Mouse (Mus musculus): ENCODE results near the gene Setd5. TPM values are rescaled to one million over a fixed set of nuclear protein-coding genes. Genes with fewer than 3 reads are reported as not detected.

Gene Setd5
- polyA plus RNA-seq (2016; fragmentation: Nextera tagmentation; extraction: Ambion mirVana), result 74.3 and 79.0 TPM in 2 replicates

GRCm38 (mm10) chr6:113076686-113077516 is at the start of gene Setd5:
TSS of gene Setd5 (plus strand) at chr6:113077365.
- peaks cover 64% of the 10 kb centered on the region for H3K4me1 ChIP-seq
- no peaks in the 10 kb centered on the region for H3K27me3 ChIP-seq (ENCODE audit: low read depth, poor library complexity, severe bottlenecking)
- peak; percentile 98 for DNase-seq (ENCODE audit: low spot score)
- peak within 1 kb of the TSS; percentile 98 for H3K27ac ChIP-seq (replicated peaks)
- H3K36me3 ChIP-seq, result peaks cover 7% of the 10 kb centered on the region; the same call in 1 of the 2 replicates
- peak within 1 kb of the TSS; percentile 99 for H3K4me3 ChIP-seq
- WGBS, result under 1% methylated on average over 80 of the region's 91 CpGs
- H3K9me3 ChIP-seq (replicated peaks), result no peaks in the 10 kb centered on the region

GRCm38 (mm10) chr6:113027446-113027845 is 49.7 kb upstream of the Setd5 start:
- no peaks in the 10 kb centered on the region for H3K9me3 ChIP-seq (replicated peaks)
- peaks cover 20% of the 10 kb centered on the region for H3K27me3 ChIP-seq (ENCODE audit: low read depth, poor library complexity, severe bottlenecking)
- H3K27ac ChIP-seq (replicated peaks), result peak overlapping the region; percentile 86
- 17% methylated on average over 2 of the region's 2 CpGs for WGBS
- peak; percentile 64 for DNase-seq (ENCODE audit: low spot score)
- no peaks in the 10 kb centered on the region for H3K36me3 ChIP-seq
- H3K4me3 ChIP-seq, result no peak overlapping the region
- H3K4me1 ChIP-seq, result peaks cover 58% of the 10 kb centered on the region

- Histone ChIP-seq H3K36me3 (no peaks in the 10 kb centered on the region), H3K27me3 (ENCODE audit: low read depth, poor library complexity, severe bottlenecking) (peaks cover 20% of the 10 kb centered on the region), H3K4me3 (no peak overlapping the region), H3K4me1 (peaks cover 49% of the 10 kb centered on the region), H3K9me3 (replicated peaks) (no peaks in the 10 kb centered on the region), H3K27ac (replicated peaks) (peak overlapping the region; percentile 55; the same call in 1 of the 2 replicates)
- no peak for DNase-seq (ENCODE audit: low spot score)
- 81% methylated on average over 3 of the region's 3 CpGs for WGBS
Measured at GRCm38 (mm10) chr6:113029006-113029405, 48.2 kb upstream of the Setd5 start.

GRCm38 (mm10) chr6:113030553-113030952 is 46.6 kb upstream of the Setd5 start:
- Histone ChIP-seq H3K9me3 (replicated peaks) (no peaks in the 10 kb centered on the region), H3K27ac (replicated peaks) (peak overlapping the region; percentile 38), H3K4me3 (no peak overlapping the region), H3K36me3 (no peaks in the 10 kb centered on the region), H3K4me1 (peaks cover 34% of the 10 kb centered on the region), H3K27me3 (ENCODE audit: low read depth, poor library complexity, severe bottlenecking) (peaks cover 20% of the 10 kb centered on the region)
- no peak for DNase-seq (ENCODE audit: low spot score)
- 87% methylated on average over 3 of the region's 3 CpGs for WGBS

GRCm38 (mm10) chr6:113030970-113031660 is 46.0 kb upstream of the Setd5 start:
- peaks cover 28% of the 10 kb centered on the region for H3K4me1 ChIP-seq
- no peak for DNase-seq (ENCODE audit: low spot score)
- no peak overlapping the region for H3K4me3 ChIP-seq
- no peaks in the 10 kb centered on the region for H3K9me3 ChIP-seq (replicated peaks)
- H3K27me3 ChIP-seq (ENCODE audit: low read depth, poor library complexity, severe bottlenecking), result peaks cover 20% of the 10 kb centered on the region
- 84% methylated on average over 10 of the region's 10 CpGs for WGBS
- peak overlapping the region; percentile 38 for H3K27ac ChIP-seq (replicated peaks)
- no peaks in the 10 kb centered on the region for H3K36me3 ChIP-seq

GRCm38 (mm10) chr6:113032121-113032520 is 45.0 kb upstream of the Setd5 start:
- Histone ChIP-seq H3K4me1 (peaks cover 23% of the 10 kb centered on the region), H3K4me3 (no peak overlapping the region), H3K27ac (replicated peaks) (no peak overlapping the region), H3K36me3 (no peaks in the 10 kb centered on the region), H3K9me3 (replicated peaks) (no peaks in the 10 kb centered on the region), H3K27me3 (ENCODE audit: low read depth, poor library complexity, severe bottlenecking) (peaks cover 20% of the 10 kb centered on the region)
- WGBS, result 77% methylated on average over 3 of the region's 3 CpGs
- DNase-seq (ENCODE audit: low spot score), result no peak

GRCm38 (mm10) chr6:113033185-113033584 is 44.0 kb upstream of the Setd5 start:
- Histone ChIP-seq H3K27me3 (ENCODE audit: low read depth, poor library complexity, severe bottlenecking) (peaks cover 20% of the 10 kb centered on the region), H3K27ac (replicated peaks) (no peak overlapping the region), H3K4me1 (peaks cover 23% of the 10 kb centered on the region), H3K9me3 (replicated peaks) (no peaks in the 10 kb centered on the region), H3K4me3 (no peak overlapping the region), H3K36me3 (no peaks in the 10 kb centered on the region)
- 86% methylated on average over 2 of the region's 2 CpGs for WGBS
- DNase-seq (ENCODE audit: low spot score), result no peak

- Histone ChIP-seq H3K4me3 (no peak overlapping the region), H3K9me3 (replicated peaks) (no peaks in the 10 kb centered on the region), H3K27ac (replicated peaks) (no peak overlapping the region), H3K36me3 (no peaks in the 10 kb centered on the region), H3K27me3 (ENCODE audit: low read depth, poor library complexity, severe bottlenecking) (peaks cover 11% of the 10 kb centered on the region), H3K4me1 (peaks cover 20% of the 10 kb centered on the region)
- no peak for DNase-seq (ENCODE audit: low spot score)
- 90% methylated on average over 6 of the region's 6 CpGs for WGBS
Measured at GRCm38 (mm10) chr6:113034466-113034865, 42.7 kb upstream of the Setd5 start.

GRCm38 (mm10) chr6:113036463-113037175 is 40.5 kb upstream of the Setd5 start:
- peak overlapping the region; percentile 17; the same call in 1 of the 2 replicates for H3K27ac ChIP-seq (replicated peaks)
- peaks cover 20% of the 10 kb centered on the region for H3K4me1 ChIP-seq
- no peak overlapping the region for H3K4me3 ChIP-seq
- DNase-seq (ENCODE audit: low spot score), result no peak
- H3K36me3 ChIP-seq, result no peaks in the 10 kb centered on the region
- H3K9me3 ChIP-seq (replicated peaks), result no peaks in the 10 kb centered on the region
- H3K27me3 ChIP-seq (ENCODE audit: low read depth, poor library complexity, severe bottlenecking), result no peaks in the 10 kb centered on the region
- 62% methylated on average over 4 of the region's 4 CpGs for WGBS

GRCm38 (mm10) chr6:113037946-113038734 is 39.0 kb upstream of the Setd5 start:
- Histone ChIP-seq H3K36me3 (no peaks in the 10 kb centered on the region), H3K27me3 (ENCODE audit: low read depth, poor library complexity, severe bottlenecking) (no peaks in the 10 kb centered on the region), H3K27ac (replicated peaks) (peak overlapping the region; percentile 84), H3K9me3 (replicated peaks) (no peaks in the 10 kb centered on the region), H3K4me1 (peaks cover 20% of the 10 kb centered on the region), H3K4me3 (peak overlapping the region; percentile 38; the same call in 1 of the 2 replicates)
- DNase-seq (ENCODE audit: low spot score), result peak; percentile 68
- 12% methylated on average over 19 of the region's 19 CpGs for WGBS

GRCm38 (mm10) chr6:113038735-113039058 is 38.5 kb upstream of the Setd5 start:
- H3K27me3 ChIP-seq (ENCODE audit: low read depth, poor library complexity, severe bottlenecking), result no peaks in the 10 kb centered on the region
- peaks cover 20% of the 10 kb centered on the region for H3K4me1 ChIP-seq
- H3K4me3 ChIP-seq, result peak overlapping the region; percentile 38; the same call in 1 of the 2 replicates
- 50% methylated on average over 5 of the region's 5 CpGs for WGBS
- DNase-seq (ENCODE audit: low spot score), result no peak
- peak overlapping the region; percentile 84 for H3K27ac ChIP-seq (replicated peaks)
- no peaks in the 10 kb centered on the region for H3K9me3 ChIP-seq (replicated peaks)
- no peaks in the 10 kb centered on the region for H3K36me3 ChIP-seq

GRCm38 (mm10) chr6:113040319-113040718 is 36.8 kb upstream of the Setd5 start:
- Histone ChIP-seq H3K27me3 (ENCODE audit: low read depth, poor library complexity, severe bottlenecking) (no peaks in the 10 kb centered on the region), H3K27ac (replicated peaks) (no peak overlapping the region), H3K4me1 (peaks cover 26% of the 10 kb centered on the region), H3K9me3 (replicated peaks) (no peaks in the 10 kb centered on the region), H3K36me3 (no peaks in the 10 kb centered on the region), H3K4me3 (no peak overlapping the region)
- WGBS, result 92% methylated on average over 2 of the region's 2 CpGs
- no peak for DNase-seq (ENCODE audit: low spot score)

Measured in midbrain, embryonic 10.5 days (tissue).